Mouse (Mus musculus) stomach, postnatal 0 days (tissue): ENCODE results near the gene Eci3.

Source experiments
- CTCF ChIP-seq: IDR thresholded peaks from 2 replicates; pipeline ENCODE4 v1.5.1; 2016; ENCODE audit warnings: antibody characterized with exemption, low read depth, mild to moderate bottlenecking, moderate library complexity
- EP300 ChIP-seq: optimal IDR thresholded peaks from 2 replicates; pipeline ENCODE3; 2016; ENCODE audit warnings: antibody characterized with exemption

DNA sequence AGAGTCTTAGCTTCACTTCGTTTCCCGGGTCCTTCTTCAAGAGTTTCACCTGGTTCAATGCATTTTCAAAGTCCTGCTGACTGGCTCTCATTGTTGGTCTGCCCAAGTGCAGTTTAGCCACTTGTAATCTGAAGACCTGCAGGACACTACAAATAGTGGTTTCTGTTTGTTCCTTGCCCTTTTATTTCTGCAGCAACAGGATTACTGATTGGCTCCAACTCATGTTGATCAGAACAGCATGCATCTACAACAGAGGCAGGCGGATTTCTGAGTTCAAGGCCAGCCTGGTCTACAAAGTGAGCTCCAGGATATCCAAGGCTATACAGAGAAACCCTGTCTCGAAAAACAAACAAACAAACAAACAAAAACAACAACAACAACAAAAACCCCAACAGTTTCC, 29.5 kb upstream of the Eci3 start:
- TF ChIP-seq CTCF: no peak
- no peak for TF ChIP-seq EP300
